Mouse (Mus musculus) heart, postnatal 10 days (tissue): ENCODE measurements around the gene Gm10188. TPM values are rescaled to one million over a fixed set of nuclear protein-coding genes. Genes with fewer than 3 reads are reported as not detected.
A peak's percentile ranks its signal among the peaks of the same experiment; 100 is the strongest.

ENCODE experiments used
- DNase-seq, 2 experiments: peaks; one replicate each; pipeline ENCODE4 v3.0.0; 2021
- intact Hi-C: fragments of 180-260 bp; cut with DNase I; formaldehyde crosslinking; loops from one replicate; pipeline ENCODE4 v1.15.1; 2025
- microRNA-seq, 2 experiments: library from miRNA; unstranded; fragments of <30 nt; microRNA quantifications; one replicate each; pipeline ENCODE4 v1.2.0; 2022
- total RNA-seq, 2 experiments: library from RNA; stranded (reverse); gene quantifications; 2 replicates each; pipeline ENCODE4 v1.2.3; 2021

Gene Gm10188
- total RNA-seq, 2 experiments from 2014 or later = not detected

DNA sequence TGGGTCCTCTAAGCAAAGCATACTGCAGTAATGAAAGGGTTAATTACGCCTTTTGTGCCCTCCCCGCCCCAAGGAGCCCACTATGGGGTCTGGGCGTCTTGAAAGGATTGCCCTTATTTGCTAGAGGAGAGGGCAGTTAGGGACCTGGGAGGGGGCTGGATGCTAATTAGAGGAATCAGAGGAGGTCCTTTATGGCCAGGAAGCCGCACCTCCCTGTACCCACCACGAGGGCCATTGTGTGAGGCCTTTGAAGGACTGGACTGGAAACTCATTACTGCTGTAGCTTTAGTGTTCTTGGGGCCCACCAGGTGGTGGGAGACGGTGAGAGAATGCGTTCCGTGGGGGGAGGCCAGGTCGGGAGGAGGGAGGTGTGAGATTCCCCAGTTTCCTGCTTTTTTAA lies 31.9 kb downstream of the Gm10188 start:
- no peak for DNase-seq
- intact Hi-C loops = no loop called here

DNA sequence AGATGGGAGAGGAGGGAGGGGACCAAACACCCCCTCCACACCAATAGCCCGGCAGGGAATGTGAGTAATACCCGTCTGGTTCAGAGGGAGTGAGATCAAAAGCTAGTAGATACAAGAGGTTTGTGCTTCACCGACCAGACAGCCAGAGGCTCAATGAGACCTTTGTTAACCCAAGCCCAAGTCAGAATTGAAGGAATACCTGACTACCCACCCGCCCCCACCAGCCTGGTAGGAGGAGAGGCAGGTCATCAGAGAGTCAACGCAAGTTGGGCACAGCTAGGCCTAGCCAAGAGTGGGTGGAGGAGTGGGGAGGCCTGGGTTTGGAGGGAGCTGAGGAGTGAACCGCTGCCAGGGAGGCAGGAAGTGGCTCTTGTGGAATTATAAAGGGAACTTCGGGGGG lies 33.2 kb downstream of the Gm10188 start:
- intact Hi-C loops = no loop called here
- DNase-seq = no peak

DNA sequence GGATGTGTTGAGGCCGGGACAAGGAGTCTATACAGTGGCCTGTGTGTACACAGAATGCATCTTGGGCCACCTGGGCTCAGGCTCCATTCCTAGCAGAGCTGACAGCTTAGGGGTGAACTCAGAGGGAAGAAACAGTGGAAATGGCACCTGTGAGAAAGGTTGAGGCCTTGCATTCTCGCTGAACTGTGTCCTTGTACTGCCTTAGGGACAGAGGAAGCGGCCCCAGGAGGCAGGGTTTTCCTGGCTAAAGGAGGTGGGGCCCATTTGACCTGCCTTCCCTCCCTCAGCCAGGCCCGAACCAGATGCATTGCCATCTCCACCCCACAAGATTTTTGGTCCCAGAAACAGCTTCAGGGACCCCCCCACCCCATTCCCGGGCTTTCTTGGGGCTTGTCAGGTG lies 33.9 kb downstream of the Gm10188 start:
- intact Hi-C loops = no loop called here
- DNase-seq = no peak

DNA sequence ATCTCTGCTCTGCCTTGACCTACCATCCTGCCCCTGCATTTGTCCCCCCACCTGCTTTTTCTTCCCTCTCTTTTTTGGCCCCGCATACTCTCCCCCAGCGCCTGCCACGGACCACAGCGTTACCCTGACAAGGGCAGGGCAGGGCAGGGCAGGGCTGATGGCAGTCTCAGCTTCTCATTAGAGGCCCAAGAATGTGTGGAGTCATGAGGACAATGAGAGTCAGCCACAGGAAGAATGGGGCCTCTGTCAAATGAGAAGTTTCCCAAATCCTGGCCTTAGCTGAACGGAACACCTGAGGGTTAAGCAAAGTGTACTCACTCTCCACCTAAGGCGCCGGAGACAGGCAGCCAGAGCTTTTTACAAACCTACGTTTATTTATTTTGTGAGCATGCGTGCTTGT lies 34.5 kb downstream of the Gm10188 start:
- no peak for DNase-seq
- intact Hi-C loops = no loop called here

DNA sequence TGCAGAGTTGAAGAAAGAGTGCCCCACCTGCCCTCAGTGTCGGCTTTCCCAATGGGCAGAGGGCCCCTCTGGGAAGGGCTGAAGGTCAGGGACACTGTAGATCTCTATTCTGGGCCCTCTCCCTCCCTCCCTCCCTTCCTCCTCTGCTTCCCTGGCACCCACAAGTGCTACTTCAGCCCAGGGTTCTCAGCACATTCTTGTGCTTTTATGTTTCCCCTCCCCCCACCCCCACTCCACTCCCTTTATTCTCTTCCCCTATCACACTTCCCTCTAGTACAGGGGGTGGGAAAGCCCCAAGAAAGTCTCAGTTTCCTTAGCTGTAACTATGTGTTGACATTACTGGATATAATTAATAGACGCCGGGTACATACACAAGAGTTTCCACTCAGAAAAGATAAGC lies 34.9 kb downstream of the Gm10188 start:
- intact Hi-C loops = no loop called here
- DNase-seq = no peak

DNA sequence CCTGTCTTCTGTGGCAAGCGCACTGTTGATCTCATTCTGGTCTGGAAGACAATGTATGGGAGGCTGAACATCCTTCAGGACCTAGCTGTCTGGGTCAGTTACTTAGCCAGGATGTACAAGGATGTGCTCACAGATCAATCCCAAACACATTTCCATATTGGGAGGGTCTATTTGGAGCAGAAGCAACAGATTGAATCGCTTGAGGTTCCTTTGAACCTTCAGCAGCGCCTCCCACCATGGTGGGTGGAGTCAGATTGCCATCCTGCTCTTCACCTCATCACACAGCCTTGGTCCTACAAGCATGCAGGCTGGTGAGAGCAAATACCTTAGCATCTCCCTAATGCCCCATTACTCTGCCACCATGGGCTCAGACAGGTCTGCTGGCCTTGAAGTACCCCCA lies 35.8 kb downstream of the Gm10188 start:
- intact Hi-C loops = no loop called here
- DNase-seq = no peak

DNA sequence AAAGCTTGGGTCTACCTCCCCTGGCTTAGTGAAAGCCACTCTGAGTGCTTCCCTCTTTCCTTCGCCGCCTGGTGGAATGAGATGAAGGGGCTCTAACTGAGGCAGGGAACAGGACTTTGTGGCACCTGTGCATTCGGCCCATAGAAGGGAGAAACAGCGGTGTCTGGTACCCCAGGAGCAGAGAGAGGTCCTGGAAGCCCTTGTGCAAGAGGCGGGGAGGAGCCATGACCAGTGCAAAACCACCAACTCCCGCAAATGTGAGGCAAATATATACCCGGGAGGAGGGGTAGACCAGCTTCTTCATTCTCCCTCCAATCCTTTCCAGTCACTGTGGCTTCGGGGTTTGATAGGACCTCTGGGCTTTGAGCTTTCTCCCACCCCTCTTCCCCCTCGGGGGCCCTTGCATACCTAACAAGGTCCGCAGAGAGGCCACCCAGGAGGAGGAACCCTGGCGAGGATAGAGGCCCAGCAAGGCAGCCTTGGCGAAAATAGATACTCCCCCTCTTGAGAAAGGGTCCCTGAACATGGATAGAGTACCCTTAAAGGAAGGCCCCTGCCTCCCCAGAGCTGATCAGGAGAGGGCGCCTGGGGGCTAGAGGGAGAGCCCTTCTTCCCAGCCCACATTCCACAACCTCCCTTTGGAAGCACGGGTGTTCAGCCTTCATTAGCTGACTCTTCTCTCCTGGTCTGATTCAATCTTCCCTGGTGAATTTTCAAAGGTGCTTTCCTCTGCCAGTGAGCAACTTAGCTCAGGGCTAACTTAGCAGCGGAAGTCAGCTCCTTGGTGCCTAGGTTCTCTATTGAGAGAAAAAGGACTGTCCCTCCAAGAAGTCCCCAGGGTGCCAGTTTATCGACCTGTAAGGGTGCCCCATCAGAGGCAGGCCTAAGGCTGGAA lies 37.5 kb downstream of the Gm10188 start:
- DNase-seq = no peak

DNA sequence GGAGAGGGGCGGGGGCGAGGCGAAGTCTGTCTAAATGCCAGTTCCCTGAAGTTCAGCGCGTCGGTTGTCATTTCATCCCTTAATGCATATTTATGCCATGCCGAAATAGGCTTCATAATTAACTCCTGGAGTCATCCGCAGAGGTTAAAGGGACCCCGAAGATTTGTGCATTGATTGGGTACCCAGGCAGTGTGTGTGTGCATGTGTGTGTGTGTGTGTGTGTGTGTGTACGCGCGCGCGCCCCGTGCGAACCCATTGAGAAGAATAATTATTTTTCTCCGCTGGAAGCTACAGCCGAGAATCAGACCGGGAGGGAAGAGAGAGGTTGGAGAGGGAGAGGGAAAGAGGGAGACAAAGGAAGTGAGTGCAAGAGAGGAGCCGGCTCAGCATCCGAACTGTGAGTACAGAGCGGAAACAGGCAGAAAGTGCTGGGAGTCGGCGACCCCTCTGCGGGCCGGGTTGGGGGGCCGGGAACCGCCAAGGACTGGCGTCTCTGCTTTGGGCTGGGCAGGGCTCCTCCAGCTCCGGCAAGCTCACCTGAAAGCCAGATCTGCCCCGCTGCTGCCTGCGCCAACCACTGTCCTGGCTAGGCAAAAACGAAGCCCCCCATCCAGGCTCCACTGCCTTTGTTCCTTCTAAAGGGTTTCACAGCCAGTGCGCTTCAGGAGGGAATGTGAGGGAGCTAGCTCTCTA lies 38.3 kb downstream of the Gm10188 start, which contains the start of the genes Lemd1 and AC124108.1:
Lemd1 (plus strand) TSS at position 339 of the 693 bp plus-strand sequence.
AC124108.1 (plus strand) TSS at position 365 of the 693 bp plus-strand sequence.
- no peak for DNase-seq
- intact Hi-C loops = no loop called here

More for the DNA sequence above, 37.5 kb downstream of the Gm10188 start:
- intact Hi-C loops = no loop called here

DNA sequence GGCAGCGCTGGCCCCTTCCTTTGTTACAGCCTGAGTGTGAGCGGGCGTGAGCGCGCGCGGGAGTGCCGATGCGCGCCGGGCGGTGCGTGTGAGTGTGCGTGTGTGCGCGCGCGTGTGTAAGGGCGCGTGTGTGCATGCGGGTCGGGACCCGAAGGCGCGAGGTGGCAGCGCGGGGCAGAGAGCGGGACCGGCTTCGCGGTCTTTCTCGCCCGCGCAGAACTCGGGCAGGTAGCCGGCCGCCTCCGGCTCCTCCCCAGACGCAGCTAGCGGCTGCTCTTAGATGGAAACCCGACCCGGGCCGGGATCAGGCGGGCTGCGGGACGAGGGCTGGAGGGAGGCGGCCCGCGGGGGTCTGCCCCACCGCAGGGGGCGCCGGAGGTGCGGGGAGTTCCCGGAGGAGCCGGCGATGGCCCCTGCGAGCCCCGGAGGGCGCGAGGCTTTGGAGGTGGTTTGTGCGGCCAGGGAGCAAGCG lies 38.9 kb downstream of the Gm10188 start:
- DNase-seq = peak in 1 of 2 experiments; percentile 15

DNA sequence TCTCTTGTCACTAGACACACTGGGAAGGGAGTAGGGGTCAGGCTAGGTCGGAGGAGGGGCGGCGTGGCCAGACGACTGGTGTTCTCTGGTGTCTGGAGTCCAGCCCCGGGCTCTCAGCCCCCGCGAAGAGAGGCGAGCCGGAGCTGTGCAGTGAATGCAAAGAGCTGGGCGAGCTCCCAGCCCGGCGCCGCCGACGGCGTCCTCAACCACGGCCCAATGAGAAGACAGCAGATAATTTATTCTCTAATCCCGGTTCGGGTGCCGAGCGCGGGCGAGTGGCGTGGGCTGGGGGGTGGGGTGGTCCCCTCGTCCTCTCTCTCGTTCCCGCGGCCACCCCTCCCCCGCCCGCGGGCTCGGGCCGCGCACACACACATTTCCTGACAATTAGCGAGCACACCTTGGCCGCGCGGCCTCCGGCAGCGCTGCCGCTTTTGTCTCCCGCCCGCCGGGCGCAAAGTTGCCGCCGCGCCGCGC lies 39.5 kb downstream of the Gm10188 start:
- peak in 1 of 2 experiments; percentile 25 for DNase-seq
- intact Hi-C loops = no loop called here

More for the DNA sequence above, 38.9 kb downstream of the Gm10188 start:
- intact Hi-C loops = no loop called here

DNA sequence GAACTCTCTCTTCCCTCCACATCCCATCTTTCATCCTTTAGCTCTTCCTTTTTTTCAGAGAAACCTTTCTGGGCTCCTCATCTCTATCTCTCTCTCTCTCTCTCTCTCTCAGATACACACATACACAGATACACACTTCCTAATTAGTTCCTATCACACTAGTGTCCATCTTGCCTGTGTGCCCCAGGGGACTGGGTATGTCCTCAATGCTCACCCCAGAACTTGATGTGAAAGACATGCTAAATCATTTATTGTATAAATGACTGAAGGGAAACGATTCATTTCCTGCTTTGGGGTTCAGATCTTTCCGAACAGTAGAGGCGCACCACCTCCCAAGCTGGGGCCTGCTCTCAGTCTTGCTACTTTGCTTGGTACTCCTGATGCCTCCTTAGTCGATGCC lies 40.3 kb downstream of the Gm10188 start:
- DNase-seq = no peak
- intact Hi-C loops = no loop called here

DNA sequence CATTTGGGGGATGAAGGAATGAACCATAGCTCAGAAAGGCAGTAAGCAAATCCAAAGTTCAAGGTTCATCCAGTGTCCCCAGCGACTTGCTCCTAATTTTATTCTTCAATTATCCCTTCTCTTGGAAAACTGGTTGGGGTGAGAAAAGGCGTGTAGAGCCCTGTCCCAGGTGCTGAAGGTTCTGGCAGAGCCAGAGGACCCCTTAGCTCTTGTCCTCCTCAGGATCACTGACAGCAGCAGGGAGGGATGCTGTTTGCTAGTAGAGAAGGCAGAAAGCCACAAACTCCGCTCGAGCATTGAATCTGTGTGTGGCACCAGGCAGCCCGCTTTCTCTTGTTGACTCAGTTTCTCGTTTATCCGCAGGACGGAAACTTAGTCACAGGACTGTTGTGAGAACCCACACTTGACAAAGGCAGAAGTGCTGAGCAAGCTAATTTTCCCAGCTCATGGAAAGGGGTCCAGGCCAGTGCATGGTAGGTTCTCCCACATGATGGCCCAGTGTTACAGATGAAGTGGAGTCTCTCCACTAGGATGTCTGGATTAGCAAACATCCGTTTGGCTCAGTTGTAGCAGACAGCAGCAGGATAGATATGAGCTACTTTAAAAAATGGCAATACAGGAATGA lies 41.0 kb downstream of the Gm10188 start:
- intact Hi-C loops = no loop called here
- DNase-seq = no peak

DNA sequence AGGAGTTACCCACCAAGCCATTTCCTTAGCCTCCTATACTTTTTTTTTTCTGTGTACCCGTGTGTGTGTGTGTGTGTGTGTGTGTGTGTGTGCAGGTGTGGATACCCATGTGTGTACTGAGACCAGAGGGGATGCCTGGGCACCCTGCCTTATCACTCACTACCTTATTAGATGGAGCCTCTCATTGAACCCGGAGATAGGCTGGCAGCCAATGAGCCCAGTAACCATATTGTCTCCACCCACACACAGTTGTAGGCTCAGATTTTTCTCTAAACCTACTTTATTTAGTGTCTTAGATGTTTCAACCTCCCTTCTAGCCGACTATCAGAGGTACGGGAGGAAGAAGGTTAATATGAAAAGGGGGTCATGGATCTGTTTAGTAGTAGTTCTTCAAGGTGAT lies 43.3 kb downstream of the Gm10188 start:
- DNase-seq = no peak
- intact Hi-C loops = no loop called here

Small RNA genes lying within 50 kb of the gene (microRNA-seq; reads per million reads assigned to microRNA genes)
- 0.35 to 0.47 reads per million in 2 experiments for gene Mir135b

Other genes starting within 250 kb of the Gm10188 start
- gene Elk4, start 222.2 kb downstream of the Gm10188 start, total RNA-seq = 100 to 1,000 TPM; 133 to 138 TPM
- gene Mfsd4a, start 161.7 kb downstream of the Gm10188 start, total RNA-seq = 1 to 10 TPM; 1.7 TPM
- gene Cdk18, start 90.1 kb downstream of the Gm10188 start, total RNA-seq = 10 to 100 TPM in 1 of 2 experiments, 1 to 10 TPM in 1; 7.6 to 10.4 TPM
- not detected for gene Lemd1, start 38.3 kb downstream of the Gm10188 start, total RNA-seq
- gene AC124108.1, start 38.3 kb downstream of the Gm10188 start, total RNA-seq = not detected
- 10 to 100 TPM; 17.7 to 27.5 TPM for gene Klhdc8a, start 68.9 kb upstream of the Gm10188 start, total RNA-seq
- gene Nuak2, start 86.4 kb upstream of the Gm10188 start, total RNA-seq = 1 to 10 TPM; 3.5 to 4.7 TPM
- 10 to 100 TPM; 14.7 to 16.4 TPM for gene Tmcc2, start 161.5 kb upstream of the Gm10188 start, total RNA-seq
- gene Dstyk, start 187.8 kb upstream of the Gm10188 start, total RNA-seq = 10 to 100 TPM; 19.7 to 24.7 TPM
- 10 to 100 TPM; 20.4 to 24.9 TPM for gene Rbbp5, start 247.6 kb upstream of the Gm10188 start, total RNA-seq